Mouse (Mus musculus) erythroblast, embryonic 14.5 days (primary cell): ENCODE data around the gene Eif3i.

Experiments used
- GATA1 ChIP-seq: IDR thresholded peaks from 2 replicates; pipeline ENCODE4 v1.6.1; 2012; ENCODE audit warnings: low read length, inconsistent platforms, mixed read lengths
- TAL1 ChIP-seq: IDR thresholded peaks from 3 replicates; pipeline ENCODE4 v1.6.1; 2012; ENCODE audit warnings: low read length, inconsistent platforms, mixed read lengths

- TF ChIP-seq GATA1 (no peak), TAL1 (no peak)
Measured at GRCm38 (mm10) chr4:129648656-129649055, 48.2 kb upstream of the Eif3i start.
